Mouse (Mus musculus) forebrain, postnatal 0 days (tissue): Measurements from ENCODE around the gene 1700020A23Rik. TPM values are rescaled to one million over a fixed set of nuclear protein-coding genes. Genes with fewer than 3 reads are reported as not detected.
A peak's percentile ranks its signal among the peaks of the same experiment; 100 is the strongest.

Experiments
- ATAC-seq: fragments of 200-750 bp; cut with Nextera tagmentation; 2 replicates; pipeline ENCODE4 v1.8.0; 2017; ENCODE audit warnings: mild to moderate bottlenecking, moderate library complexity
- DNase-seq: peaks from one replicate; pipeline ENCODE4 v3.0.0-alpha.2; 2015
- H3K27ac ChIP-seq: fragments of 300-500 bp; sonication (generic); 2 replicates; pipeline ENCODE4 v1.5.1; 2014; ENCODE audit warnings: low read depth, mild to moderate bottlenecking, antibody characterized with exemption, low read length, moderate library complexity, mixed read lengths
- H3K27me3 ChIP-seq: fragments of 300-500 bp; sonication (generic); 2 replicates; pipeline ENCODE4 v1.6.1; 2014; ENCODE audit warnings: mild to moderate bottlenecking, low read length, mixed read lengths; ENCODE audit not compliant: insufficient read depth
- H3K36me3 ChIP-seq: fragments of 300-500 bp; sonication (generic); 2 replicates; pipeline ENCODE4 v1.6.1; 2014; ENCODE audit warnings: mild to moderate bottlenecking, moderate library complexity; ENCODE audit not compliant: insufficient read depth
- H3K4me1 ChIP-seq: fragments of 300-500 bp; sonication (generic); 2 replicates; pipeline ENCODE4 v1.6.1; 2014; ENCODE audit warnings: antibody characterized with exemption; ENCODE audit not compliant: insufficient read depth
- H3K4me2 ChIP-seq: fragments of 300-500 bp; sonication (generic); 2 replicates; pipeline ENCODE4 v1.6.1; 2014; ENCODE audit warnings: low read depth, mild to moderate bottlenecking, moderate library complexity
- H3K4me3 ChIP-seq: fragments of 300-500 bp; sonication (generic); 2 replicates; pipeline ENCODE4 v1.5.1; 2014; ENCODE audit warnings: low read depth, low read length, mixed read lengths
- H3K9ac ChIP-seq: fragments of 300-500 bp; sonication (generic); 2 replicates; pipeline ENCODE4 v1.6.1; 2014; ENCODE audit warnings: mild to moderate bottlenecking
- H3K9me3 ChIP-seq: fragments of 300-500 bp; sonication (generic); 2 replicates; pipeline ENCODE4 v1.6.1; 2016; ENCODE audit warnings: low read length
- CTCF ChIP-seq: sonication (generic); IDR thresholded peaks from 2 replicates; pipeline ENCODE4 v1.5.1; 2016; ENCODE audit warnings: antibody characterized with exemption, control low read depth, low read depth
- WGBS: fragments of 180-500 bp; shearing (Covaris S2); extraction: QIAGEN DNeasy Blood & Tissue Kit; methylation state at CpG from one replicate; pipeline ENCODE4 v1.1.7; 2014; 5-methylcytosine and 5-hydroxymethylcytosine counted together
- polyA plus RNA-seq: library from polyadenylated mRNA; unstranded; fragments of >200 nt; fragmentation: Nextera tagmentation; extraction: Ambion mirVana; gene quantifications from 2 replicates; pipeline ENCODE4 v1.2.1, GENCODE M21; 2015
- total RNA-seq: library from RNA; depleted of rRNA; stranded (reverse); fragments of >200 nt; gene quantifications from 2 replicates; pipeline ENCODE4 v1.2.3, GENCODE M21; 2014

The 1700020A23Rik gene
- total and polyA plus RNA-seq, 2 experiments from 2014 or later: 0.45 TPM; not detected in 1

DNA sequence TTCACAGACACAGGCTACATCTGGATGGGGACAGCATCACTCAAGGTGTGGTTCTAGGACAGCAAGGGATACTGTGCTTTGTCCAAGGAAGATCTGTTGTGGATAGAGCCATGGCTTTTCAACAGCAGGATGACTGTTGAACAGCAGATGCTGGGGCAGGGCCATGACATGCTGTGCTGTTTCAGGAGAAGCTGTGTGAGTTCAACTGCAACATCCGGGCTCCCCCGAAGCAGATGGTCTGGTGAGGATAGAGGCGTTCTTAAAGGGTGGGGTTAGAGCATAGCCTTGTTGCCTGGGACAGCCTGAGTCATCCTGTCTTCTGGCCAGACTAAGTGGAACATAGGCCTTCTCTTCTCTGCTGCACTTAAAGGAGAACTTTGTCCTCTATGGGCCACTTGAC is 33.8 kb downstream of the 1700020A23Rik start:
- peaks cover 62% of the 10 kb centered on the region for H3K36me3 ChIP-seq
- no peak overlapping the region for H3K27ac ChIP-seq
- TF ChIP-seq CTCF: no peak
- 87% methylated on average over 3 of the region's 3 CpGs for WGBS
- no peak for DNase-seq
- ATAC-seq: no peak
- no peak overlapping the region for H3K4me3 ChIP-seq
- no peaks in the 10 kb centered on the region for H3K4me1 ChIP-seq
- no peaks in the 10 kb centered on the region for H3K27me3 ChIP-seq
- H3K9ac ChIP-seq: no peak overlapping the region
- H3K4me2 ChIP-seq: no peak overlapping the region
- H3K9me3 ChIP-seq: no peaks in the 10 kb centered on the region

DNA sequence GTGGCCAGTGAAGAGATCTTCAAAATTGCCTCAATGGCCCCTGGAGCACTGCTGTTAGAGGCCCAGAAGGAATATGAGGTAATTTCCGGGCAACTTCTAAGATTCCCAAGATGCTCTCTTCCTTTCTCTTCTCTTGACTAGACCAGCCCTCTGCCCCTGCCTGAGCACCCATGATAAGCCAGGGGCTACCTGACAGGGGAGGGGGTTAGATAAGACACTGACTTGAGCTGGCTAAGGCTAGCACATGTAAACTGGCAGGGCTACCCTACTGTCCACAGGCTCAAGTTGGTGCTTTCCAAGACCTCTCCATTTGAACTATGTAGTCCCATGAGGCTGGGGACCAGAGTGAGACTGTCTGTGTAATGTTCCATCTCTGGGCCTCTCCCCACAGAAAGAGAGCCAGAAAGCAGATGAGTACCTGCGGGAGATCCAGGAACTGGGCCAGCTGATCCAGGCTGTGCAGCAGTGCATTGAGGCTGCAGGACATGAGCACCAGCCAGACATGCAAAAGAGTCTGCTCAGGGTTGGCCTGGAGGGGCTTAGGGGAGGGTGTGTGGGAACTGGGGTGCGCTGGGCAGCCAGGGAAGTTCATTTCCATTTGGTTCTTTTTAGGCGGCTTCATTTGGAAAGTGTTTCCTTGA is 34.9 kb downstream of the 1700020A23Rik start:
- no peaks in the 10 kb centered on the region for H3K4me1 ChIP-seq
- peaks cover 72% of the 10 kb centered on the region for H3K36me3 ChIP-seq
- no peak overlapping the region for H3K4me3 ChIP-seq
- H3K27ac ChIP-seq: no peak overlapping the region
- DNase-seq: no peak
- TF ChIP-seq CTCF: no peak
- 91% methylated on average over 4 of the region's 4 CpGs for WGBS
- no peak for ATAC-seq
- no peak overlapping the region for H3K9ac ChIP-seq
- H3K4me2 ChIP-seq: no peak overlapping the region
- no peaks in the 10 kb centered on the region for H3K27me3 ChIP-seq
- H3K9me3 ChIP-seq: no peaks in the 10 kb centered on the region

DNA sequence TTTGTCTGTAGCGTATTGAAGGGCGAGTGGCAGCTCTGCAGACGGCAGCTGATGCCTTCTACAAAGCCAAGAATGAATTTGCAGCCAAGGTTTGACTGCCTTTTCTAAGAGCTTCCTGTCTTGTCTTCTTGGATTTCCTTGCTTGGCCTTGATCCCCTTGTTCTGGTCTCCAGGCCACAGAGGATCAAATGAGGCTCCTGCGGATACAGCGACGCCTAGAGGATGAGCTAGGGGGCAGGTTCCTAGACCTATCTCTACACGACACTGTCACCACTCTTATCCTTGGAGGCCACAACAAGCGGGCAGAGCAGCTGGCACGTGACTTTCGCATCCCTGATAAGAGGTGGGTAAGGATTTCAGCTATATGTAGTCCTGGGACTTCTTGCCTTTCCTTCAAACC is 37.1 kb downstream of the 1700020A23Rik start:
- H3K27ac ChIP-seq: no peak overlapping the region
- WGBS: 83% methylated on average over 10 of the region's 10 CpGs
- no peaks in the 10 kb centered on the region for H3K9me3 ChIP-seq
- ATAC-seq (no peak), DNase-seq (no peak)
- H3K4me3 ChIP-seq: no peak overlapping the region
- peaks cover 73% of the 10 kb centered on the region for H3K36me3 ChIP-seq
- no peak overlapping the region for H3K4me2 ChIP-seq
- H3K4me1 ChIP-seq: no peaks in the 10 kb centered on the region
- no peak for TF ChIP-seq CTCF
- no peaks in the 10 kb centered on the region for H3K27me3 ChIP-seq
- H3K9ac ChIP-seq: no peak overlapping the region

DNA sequence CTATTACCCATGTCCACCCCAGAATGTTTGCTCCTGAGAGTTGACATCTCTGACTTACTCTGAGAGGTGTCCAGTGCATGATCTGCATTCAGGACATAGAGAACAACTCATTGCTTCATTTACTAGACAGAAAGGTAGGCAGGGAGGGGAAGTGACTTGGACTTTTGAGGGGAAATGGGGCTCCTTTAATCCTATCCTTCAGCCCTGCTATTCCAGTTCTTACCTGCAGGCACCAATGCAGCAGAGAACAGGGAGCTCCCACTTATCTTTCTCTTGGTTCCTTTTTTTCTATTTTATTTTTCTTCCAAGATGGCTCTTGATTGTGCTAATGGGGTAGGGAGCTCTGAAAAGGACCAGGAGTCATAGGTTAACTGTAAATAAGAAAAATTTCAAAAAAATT is 43.4 kb downstream of the 1700020A23Rik start:
- ATAC-seq: no peak
- H3K36me3 ChIP-seq: peaks cover 15% of the 10 kb centered on the region
- H3K4me1 ChIP-seq: peaks cover 22% of the 10 kb centered on the region
- no peak overlapping the region for H3K27ac ChIP-seq
- H3K4me3 ChIP-seq: no peak overlapping the region
- no peaks in the 10 kb centered on the region for H3K9me3 ChIP-seq
- peak; percentile 35; the same call in 1 of the 2 replicates for TF ChIP-seq CTCF
- H3K27me3 ChIP-seq: no peaks in the 10 kb centered on the region
- H3K4me2 ChIP-seq: no peak overlapping the region
- DNase-seq: no peak
- no peak overlapping the region for H3K9ac ChIP-seq

DNA sequence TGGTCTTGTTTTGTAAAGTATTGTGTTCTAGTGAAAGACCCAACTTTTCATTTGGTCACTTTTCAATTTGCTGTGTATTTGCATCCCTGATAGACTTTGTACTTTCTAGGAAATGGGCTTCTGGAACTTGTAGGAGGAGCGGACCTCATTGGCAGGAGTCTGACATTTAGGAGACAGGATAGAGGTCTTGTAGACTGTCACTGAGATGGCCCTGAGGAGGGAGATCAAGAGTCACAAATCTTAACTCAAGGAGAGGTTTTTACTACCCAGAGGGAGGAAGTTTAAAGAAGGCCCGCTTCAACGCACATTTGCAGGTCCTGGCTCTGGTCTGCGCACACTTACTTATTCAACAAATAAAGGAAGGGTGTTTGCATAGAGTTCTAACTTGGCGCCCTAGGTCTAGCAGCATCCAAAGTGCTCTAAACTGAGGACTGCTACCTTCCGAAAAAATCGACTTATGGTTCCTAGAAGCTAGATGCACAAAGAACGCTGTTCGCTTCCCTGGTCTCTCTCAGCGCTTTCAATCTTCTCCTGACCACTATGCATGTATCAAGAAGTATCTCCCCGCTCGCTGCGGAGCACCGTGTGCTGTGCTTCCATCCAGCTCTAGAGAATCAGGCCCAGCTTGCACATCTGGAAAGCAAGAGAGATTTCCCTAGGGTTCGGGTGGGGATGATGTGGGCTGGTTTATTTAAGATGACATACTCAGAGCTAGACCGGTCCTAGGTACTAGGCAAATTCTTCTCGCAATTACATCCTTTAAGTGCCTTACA is 44.1 kb downstream of the 1700020A23Rik start:
- peak; percentile 36 for DNase-seq
- no peak for TF ChIP-seq CTCF
- 9% methylated on average over 17 of the region's 17 CpGs for WGBS
- H3K27me3 ChIP-seq: no peaks in the 10 kb centered on the region
- peak overlapping the region; percentile 90 for H3K9ac ChIP-seq
- peak overlapping the region; percentile 90 for H3K4me3 ChIP-seq
- peaks cover 23% of the 10 kb centered on the region for H3K4me1 ChIP-seq
- no peak overlapping the region for H3K27ac ChIP-seq
- no peak for ATAC-seq
- H3K36me3 ChIP-seq: peaks cover 8% of the 10 kb centered on the region
- H3K9me3 ChIP-seq: no peaks in the 10 kb centered on the region
- peak overlapping the region; percentile 60 for H3K4me2 ChIP-seq

DNA sequence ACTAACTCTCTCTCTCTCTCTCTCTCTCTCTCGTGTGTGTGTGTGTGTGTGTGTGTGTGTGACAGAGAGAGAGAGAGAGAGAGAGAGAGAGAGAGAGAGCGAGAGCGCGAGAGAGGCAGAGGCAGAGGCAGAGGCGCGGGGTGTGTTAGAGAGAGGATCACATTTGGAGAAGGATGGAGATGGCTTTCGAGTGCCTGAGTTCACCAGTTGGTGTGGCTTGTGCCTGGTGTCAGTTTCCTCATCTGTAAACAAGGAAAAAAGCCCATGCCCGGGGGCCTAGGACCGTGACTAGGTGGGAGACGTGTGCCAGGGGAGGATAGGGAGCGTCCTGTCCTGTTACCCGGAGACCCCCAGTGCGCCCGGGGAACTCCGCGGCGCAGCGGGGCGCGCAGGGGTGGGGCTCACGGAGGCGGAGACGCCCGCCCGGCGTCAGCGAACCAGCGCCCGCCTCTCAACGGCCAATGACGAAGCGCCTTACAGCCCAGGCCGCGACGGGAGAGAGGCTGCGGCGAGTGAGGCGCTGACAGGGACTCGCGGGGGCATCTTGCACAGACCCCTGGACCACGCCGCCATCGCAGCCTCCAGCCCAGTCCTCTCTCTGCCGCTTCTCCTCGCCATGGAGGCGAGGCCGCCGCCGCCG is 44.9 kb downstream of the 1700020A23Rik start, which contains the start of gene Ptpra:
TSS of gene Ptpra (plus strand) at position 485 of the 640 bp plus-strand sequence.
- Histone ChIP-seq H3K9me3 (no peaks in the 10 kb centered on the region), H3K4me3 (peak within 1 kb of the TSS; percentile 90), H3K9ac (peak within 1 kb of the TSS; percentile 90), H3K4me2 (peak within 1 kb of the TSS; percentile 60), H3K27me3 (no peaks in the 10 kb centered on the region), H3K4me1 (peaks cover 30% of the 10 kb centered on the region), H3K27ac (peak within 1 kb of the TSS; percentile 92), H3K36me3 (peaks cover 2% of the 10 kb centered on the region; the same call in 1 of the 2 replicates)
- 0% methylated on average over 47 of the region's 50 CpGs for WGBS
- ATAC-seq (peak; percentile 99), DNase-seq (peak; percentile 94)
- no peak for TF ChIP-seq CTCF

DNA sequence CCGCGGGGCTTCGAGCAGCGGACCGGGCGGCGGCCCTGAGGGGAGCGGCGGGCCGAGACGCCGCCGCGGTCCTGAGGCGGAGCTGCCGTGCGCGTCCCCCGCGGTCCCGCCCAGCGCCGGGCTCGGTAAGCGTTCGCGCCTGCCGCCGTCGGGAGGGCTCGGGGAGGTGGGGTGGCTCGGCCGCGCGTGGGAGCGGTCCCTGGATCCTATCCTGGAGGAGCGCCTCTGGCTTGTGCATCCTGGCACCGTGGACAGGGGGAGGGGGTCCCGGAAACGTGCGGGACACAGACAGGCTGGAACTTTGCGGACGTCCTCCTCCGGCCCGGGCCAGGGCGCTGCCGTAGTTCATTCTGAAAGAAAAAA is 45.4 kb downstream of the 1700020A23Rik start:
- Histone ChIP-seq H3K9ac (peak overlapping the region; percentile 90), H3K27me3 (no peaks in the 10 kb centered on the region), H3K27ac (peak overlapping the region; percentile 92), H3K36me3 (no peaks in the 10 kb centered on the region), H3K4me2 (peak overlapping the region; percentile 60), H3K4me1 (peaks cover 33% of the 10 kb centered on the region), H3K9me3 (no peaks in the 10 kb centered on the region), H3K4me3 (peak overlapping the region; percentile 90)
- 1% methylated on average over 44 of the region's 47 CpGs for WGBS
- no peak for TF ChIP-seq CTCF
- ATAC-seq (peak; percentile 86), DNase-seq (no peak)
